Mouse (Mus musculus): ENCODE data around the gene Olfr24. TPM values are rescaled to one million over a fixed set of nuclear protein-coding genes. Genes with fewer than 3 reads are reported as not detected.
"Not testable (repeated sequence)": the region's sequence is repeated elsewhere in the genome, so short reads cannot be mapped to it uniquely, and the experiment has no call there.

Gene Olfr24
- total RNA-seq (2017): 0.37 TPM in 1 of 2 replicates, not detected in the other

GRCm38 (mm10) chr9:18763896-18764295 is at the start of gene Olfr24:
TSS of gene Olfr24 (minus strand) at chr9:18763996.
- no peak for ATAC-seq (ENCODE audit: extremely low read depth, insufficient number of reproducible peaks, low FRiP score, poor library complexity, severe bottlenecking)

DNA sequence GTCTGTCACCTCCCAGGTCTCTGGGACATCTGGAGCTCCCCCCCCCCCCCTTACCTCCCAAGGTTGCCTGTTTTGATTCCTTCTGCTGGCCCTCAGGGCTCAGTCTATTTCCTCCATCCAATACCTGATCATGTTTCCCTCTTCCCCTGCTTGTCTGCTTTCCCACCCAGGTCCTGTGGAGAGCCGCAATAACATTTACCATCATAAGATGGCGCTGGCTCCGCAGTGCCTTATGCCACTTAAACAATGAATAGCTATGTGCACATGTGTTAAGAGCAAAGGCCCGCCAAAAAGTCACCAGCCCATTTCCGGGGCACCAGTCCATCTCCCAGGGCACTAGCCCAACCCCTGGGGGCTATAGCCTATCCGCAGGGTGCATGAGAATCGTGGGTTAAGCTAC is 21.5 kb upstream of the Olfr24 start:
- no peak for ATAC-seq (ENCODE audit: extremely low read depth, insufficient number of reproducible peaks, low FRiP score, poor library complexity, severe bottlenecking)

- no peak for ATAC-seq (ENCODE audit: extremely low read depth, insufficient number of reproducible peaks, low FRiP score, poor library complexity, severe bottlenecking)
These were observed 15.7 kb upstream of the Olfr24 start for GRCm38 (mm10) chr9:18779476-18779875.

DNA sequence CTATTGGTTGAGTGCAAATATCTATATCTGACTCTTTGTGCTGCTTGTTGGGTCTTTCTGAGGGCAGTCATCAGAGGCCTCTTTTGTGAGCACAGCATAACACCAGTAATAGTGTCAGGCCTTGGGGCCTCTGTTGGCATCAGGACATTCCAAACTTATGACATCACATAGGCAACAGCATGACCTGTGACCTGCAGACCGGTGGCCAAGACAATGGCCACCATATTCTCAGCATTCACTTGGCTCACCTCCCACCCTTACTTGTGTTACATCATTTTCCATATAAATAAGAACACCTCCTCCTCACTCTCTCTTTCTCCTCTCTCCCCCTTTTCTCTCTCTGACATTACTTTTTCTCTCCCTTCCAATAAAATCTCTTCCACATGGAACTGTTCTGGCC is 15.2 kb upstream of the Olfr24 start:
- no peak for ATAC-seq (ENCODE audit: extremely low read depth, insufficient number of reproducible peaks, low FRiP score, poor library complexity, severe bottlenecking)

- ATAC-seq (ENCODE audit: extremely low read depth, insufficient number of reproducible peaks, low FRiP score, poor library complexity, severe bottlenecking): no peak
These were observed 8.2 kb downstream of the Olfr24 start for GRCm38 (mm10) chr9:18755595-18755994.

DNA sequence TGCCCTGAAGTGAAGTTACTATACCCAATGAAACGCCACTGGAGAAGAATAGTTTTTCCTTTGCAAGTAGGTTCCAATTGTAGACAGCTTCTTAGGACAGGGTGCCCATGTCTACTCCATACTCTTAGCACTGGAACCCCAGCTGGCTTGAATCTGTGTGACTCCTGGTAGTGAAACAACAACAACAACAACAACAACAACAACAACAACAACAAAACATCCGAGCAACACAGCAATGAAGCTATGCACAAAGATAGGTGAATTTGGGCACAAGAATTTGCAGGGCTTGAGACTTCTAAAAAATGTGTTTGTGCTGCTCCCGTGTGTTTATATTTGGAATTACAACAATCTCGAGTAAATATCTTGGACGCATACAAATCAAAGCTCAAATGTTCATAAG is 19.2 kb downstream of the Olfr24 start:
- ATAC-seq (ENCODE audit: extremely low read depth, insufficient number of reproducible peaks, low FRiP score, poor library complexity, severe bottlenecking): no peak

DNA sequence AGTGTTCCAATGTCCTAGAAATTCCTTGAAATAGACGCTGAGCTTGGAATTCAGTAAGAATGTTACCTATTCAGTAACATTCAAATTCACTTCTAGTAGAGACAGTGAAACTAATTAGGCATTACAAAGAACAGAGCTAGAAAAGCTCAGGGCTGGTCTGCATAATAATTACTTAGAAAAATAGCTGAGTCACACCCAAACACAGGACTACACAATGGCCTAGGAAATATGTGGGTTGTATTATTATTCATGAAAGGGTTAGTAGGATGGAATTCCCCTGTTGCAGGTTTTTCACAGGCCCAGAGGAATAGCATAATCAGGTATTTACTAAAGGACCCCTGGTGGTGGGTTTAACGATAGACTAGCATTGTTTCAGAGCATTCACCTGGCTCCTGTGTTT is 29.6 kb downstream of the Olfr24 start:
- ATAC-seq (ENCODE audit: extremely low read depth, insufficient number of reproducible peaks, low FRiP score, poor library complexity, severe bottlenecking): not testable (repeated sequence)

- no peak for ATAC-seq (ENCODE audit: extremely low read depth, insufficient number of reproducible peaks, low FRiP score, poor library complexity, severe bottlenecking)
These were observed 41.1 kb downstream of the Olfr24 start for GRCm38 (mm10) chr9:18722712-18723099.

- ATAC-seq (ENCODE audit: extremely low read depth, insufficient number of reproducible peaks, low FRiP score, poor library complexity, severe bottlenecking): no peak
These were observed 41.7 kb downstream of the Olfr24 start for GRCm38 (mm10) chr9:18721931-18722711.

- ATAC-seq (ENCODE audit: extremely low read depth, insufficient number of reproducible peaks, low FRiP score, poor library complexity, severe bottlenecking): no peak
These were observed 42.8 kb downstream of the Olfr24 start for GRCm38 (mm10) chr9:18721011-18721410.

GRCm38 (mm10) chr9:18705628-18706027 is 58.2 kb downstream of the Olfr24 start:
- no peak for ATAC-seq (ENCODE audit: extremely low read depth, insufficient number of reproducible peaks, low FRiP score, poor library complexity, severe bottlenecking)

Other genes with a start within 250 kb of the Olfr24 start
- gene Muc16, start 89.5 kb downstream of the Olfr24 start, total RNA-seq (2017): not detected in 2 replicates
- gene Olfr828, start 55.5 kb upstream of the Olfr24 start, total RNA-seq (2017): not detected in 2 replicates
- not detected in 2 replicates for gene Olfr829, start 90.9 kb upstream of the Olfr24 start, total RNA-seq (2017)
- gene Olfr830, start 110.7 kb upstream of the Olfr24 start, total RNA-seq (2017): 0.37 TPM in 1 of 2 replicates, not detected in the other
- not detected in 2 replicates for gene Olfr832, start 173.1 kb upstream of the Olfr24 start, total RNA-seq (2017)
- not detected in 2 replicates for gene Olfr834, start 224.0 kb upstream of the Olfr24 start, total RNA-seq (2017)

Measured in neutrophil, adult 5-6 weeks (primary cell).